Mouse (Mus musculus) liver, embryonic 14.5 days (tissue): ENCODE results near the gene Lmcd1.

Experiments used
- CTCF ChIP-seq: IDR thresholded peaks from 2 replicates; pipeline ENCODE4 v1.5.1; 2016; ENCODE audit warnings: antibody characterized with exemption, low read depth, control low read depth
- EP300 ChIP-seq: IDR thresholded peaks from 2 replicates; pipeline ENCODE4 v1.6.1; 2016; ENCODE audit warnings: antibody characterized with exemption, low read depth

DNA sequence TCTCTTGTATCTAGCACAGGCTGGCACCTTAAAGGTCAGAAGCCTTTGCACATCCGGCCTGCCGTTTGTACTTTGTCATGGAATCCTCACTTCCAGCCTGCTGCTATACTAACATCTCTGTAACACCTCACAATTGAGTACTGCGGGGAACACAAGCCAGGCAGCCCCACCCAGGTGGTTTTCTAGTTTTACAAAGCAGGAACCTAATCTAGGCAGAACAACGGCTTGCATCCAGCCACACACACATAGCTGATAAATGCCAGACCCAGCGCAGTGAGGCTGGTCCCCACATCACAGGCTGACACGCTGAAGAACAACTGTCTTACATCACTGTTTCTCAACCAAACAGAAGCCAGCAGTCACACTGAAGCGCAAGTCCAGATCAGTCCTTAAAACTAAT is 28.7 kb downstream of the Lmcd1 start:
- TF ChIP-seq EP300 (0 out of 2 replicates have a peak, but pooled peaks have one; percentile 24), CTCF (no peak)
